Mouse (Mus musculus): ENCODE data around the gene Cd300lb. TPM values are rescaled to one million over a fixed set of nuclear protein-coding genes. Genes with fewer than 3 reads are reported as not detected.
A peak's percentile ranks its signal among the peaks of the same experiment; 100 is the strongest.
"Not testable (repeated sequence)": the region's sequence is repeated elsewhere in the genome, so short reads cannot be mapped to it uniquely, and the experiment has no call there.

Cd300lb gene
- polyA plus RNA-seq (2012; rRNA removed): 0.25 and 0.63 TPM in 2 replicates

GRCm38 (mm10) chr11:114934144-114934543 lies at the start of gene Cd300lb:
Gene Cd300lb, minus strand, starts transcription at chr11:114934386.
- 16% methylated on average over 6 of the region's 6 CpGs for WGBS
- DNase-seq (ENCODE audit: low read depth, low spot score): no peak

GRCm38 (mm10) chr11:114981866-114982265 lies 47.7 kb upstream of the Cd300lb start:
- no peak for DNase-seq (ENCODE audit: low read depth, low spot score)
- WGBS: 68% methylated on average over 4 of the region's 4 CpGs

GRCm38 (mm10) chr11:114972726-114973125 lies 38.5 kb upstream of the Cd300lb start:
- 65% methylated on average over 10 of the region's 10 CpGs for WGBS
- no peak for DNase-seq (ENCODE audit: low read depth, low spot score)

- DNase-seq (ENCODE audit: low read depth, low spot score): no peak
- 68% methylated on average over 9 of the region's 9 CpGs for WGBS
Measured at GRCm38 (mm10) chr11:114968752-114969207, 34.6 kb upstream of the Cd300lb start, which contains the start of gene Cd300c. Gene Cd300c, minus strand, starts transcription at chr11:114969157.

- DNase-seq (ENCODE audit: low read depth, low spot score): no peak
- whole genome bisulfite sequencing: 16% methylated on average over 3 of the region's 3 CpGs
Measured at GRCm38 (mm10) chr11:114965182-114965828, 31.1 kb upstream of the Cd300lb start.

- WGBS: 57% methylated on average over 1 of the region's 1 CpGs
- DNase-seq (ENCODE audit: low read depth, low spot score): no peak
Measured at GRCm38 (mm10) chr11:114960369-114960768, 26.2 kb upstream of the Cd300lb start.

GRCm38 (mm10) chr11:114933591-114933990 lies 595 bp downstream of the Cd300lb start:
- no peak for DNase-seq (ENCODE audit: low read depth, low spot score)

GRCm38 (mm10) chr11:114931041-114931440 lies 3.1 kb downstream of the Cd300lb start:
- DNase-seq (ENCODE audit: low read depth, low spot score): no peak
- WGBS: 74% methylated on average over 5 of the region's 5 CpGs

More at GRCm38 (mm10) chr11:114933591-114933990, 595 bp downstream of the Cd300lb start:
- WGBS: 35% methylated on average over 4 of the region's 4 CpGs

- 84% methylated on average over 2 of the region's 2 CpGs for WGBS
- DNase-seq (ENCODE audit: low read depth, low spot score): no peak
Measured at GRCm38 (mm10) chr11:114929581-114929980, 4.6 kb downstream of the Cd300lb start.

GRCm38 (mm10) chr11:114923961-114924360 lies 10.2 kb downstream of the Cd300lb start:
- WGBS: 73% methylated on average over 4 of the region's 4 CpGs
- no peak for DNase-seq (ENCODE audit: low read depth, low spot score)

- DNase-seq (ENCODE audit: low read depth, low spot score): no peak
- WGBS: 77% methylated on average over 4 of the region's 4 CpGs
Measured at GRCm38 (mm10) chr11:114922439-114922838, 11.7 kb downstream of the Cd300lb start.

- WGBS: 67% methylated on average over 6 of the region's 6 CpGs
- no peak for DNase-seq (ENCODE audit: low read depth, low spot score)
Measured at GRCm38 (mm10) chr11:114917120-114917519, 17.1 kb downstream of the Cd300lb start.

- 22% methylated on average over 7 of the region's 7 CpGs for WGBS
- no peak for DNase-seq (ENCODE audit: low read depth, low spot score)
Measured at GRCm38 (mm10) chr11:114914978-114915377, 19.2 kb downstream of the Cd300lb start.

- WGBS: 10% methylated on average over 9 of the region's 9 CpGs
- DNase-seq (ENCODE audit: low read depth, low spot score): peak; percentile 24
Measured at GRCm38 (mm10) chr11:114912847-114913246, 21.3 kb downstream of the Cd300lb start.

GRCm38 (mm10) chr11:114909538-114909937 lies 24.6 kb downstream of the Cd300lb start:
- DNase-seq (ENCODE audit: low read depth, low spot score): not testable (repeated sequence)
- WGBS: 35% methylated on average over 3 of the region's 3 CpGs

- no peak for DNase-seq (ENCODE audit: low read depth, low spot score)
- WGBS: 50% methylated on average over 4 of the region's 4 CpGs
Measured at GRCm38 (mm10) chr11:114908086-114908485, 26.1 kb downstream of the Cd300lb start.

GRCm38 (mm10) chr11:114907567-114907966 lies 26.6 kb downstream of the Cd300lb start:
- 71% methylated on average over 4 of the region's 4 CpGs for WGBS
- no peak for DNase-seq (ENCODE audit: low read depth, low spot score)

GRCm38 (mm10) chr11:114903224-114903623 lies 31.0 kb downstream of the Cd300lb start:
- DNase-seq (ENCODE audit: low read depth, low spot score): no peak
- WGBS: 91% methylated on average over 4 of the region's 4 CpGs

- 31% methylated on average over 1 of the region's 1 CpGs for WGBS
- no peak for DNase-seq (ENCODE audit: low read depth, low spot score)
Measured at GRCm38 (mm10) chr11:114898026-114898425, 36.2 kb downstream of the Cd300lb start.

- no peak for DNase-seq (ENCODE audit: low read depth, low spot score)
- 78% methylated on average over 3 of the region's 3 CpGs for WGBS
Measured at GRCm38 (mm10) chr11:114896085-114896484, 38.1 kb downstream of the Cd300lb start.

GRCm38 (mm10) chr11:114890542-114890941 lies 43.6 kb downstream of the Cd300lb start:
- 57% methylated on average over 5 of the region's 5 CpGs for WGBS

More at GRCm38 (mm10) chr11:114890542-114890941, 43.6 kb downstream of the Cd300lb start:
- no peak for DNase-seq (ENCODE audit: low read depth, low spot score)
